Mouse (Mus musculus): ENCODE results near the gene Map1lc3b. TPM values are rescaled to one million over a fixed set of nuclear protein-coding genes. Genes with fewer than 3 reads are reported as not detected.

Map1lc3b gene
- polyA plus RNA-seq, 1 experiment = 195 TPM

DNA sequence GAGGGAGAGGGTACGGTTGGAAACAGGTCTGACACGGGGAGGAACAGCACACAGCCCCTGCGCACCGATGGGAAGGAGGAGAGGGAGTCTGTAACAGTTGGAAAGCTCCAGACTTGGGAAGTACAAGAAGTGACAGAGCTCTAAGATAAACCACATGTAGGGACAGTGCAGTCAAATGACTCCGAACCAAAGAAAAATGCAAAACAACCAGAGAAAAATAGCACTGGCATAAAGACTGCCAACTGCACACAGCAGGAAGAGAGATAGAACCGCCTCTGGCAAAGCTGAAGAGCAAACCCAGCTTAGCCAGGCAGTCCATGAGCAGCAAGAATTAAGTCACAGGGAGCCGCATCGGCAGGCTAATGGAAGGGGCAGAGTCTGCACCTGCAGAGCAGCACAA is 32.9 kb downstream of the Map1lc3b start:
- TF ChIP-seq POLR2A (IDR thresholded peaks at IDR 0.05; ENCODE audit: borderline replicate concordance, low read depth, low read length) (no peak), CTCF (IDR thresholded peaks at IDR 0.05; ENCODE audit: low read depth, low read length) (no peak)
- no peak overlapping the region for H3K4me3 ChIP-seq (ENCODE audit: insufficient read depth, low read length)
- H3K27ac ChIP-seq (ENCODE audit: insufficient read depth, low read depth, low read length) = no peak overlapping the region
- peaks cover 46% of the 10 kb centered on the region for H3K4me1 ChIP-seq (ENCODE audit: control insufficient read depth, insufficient read depth, low read length)

DNA sequence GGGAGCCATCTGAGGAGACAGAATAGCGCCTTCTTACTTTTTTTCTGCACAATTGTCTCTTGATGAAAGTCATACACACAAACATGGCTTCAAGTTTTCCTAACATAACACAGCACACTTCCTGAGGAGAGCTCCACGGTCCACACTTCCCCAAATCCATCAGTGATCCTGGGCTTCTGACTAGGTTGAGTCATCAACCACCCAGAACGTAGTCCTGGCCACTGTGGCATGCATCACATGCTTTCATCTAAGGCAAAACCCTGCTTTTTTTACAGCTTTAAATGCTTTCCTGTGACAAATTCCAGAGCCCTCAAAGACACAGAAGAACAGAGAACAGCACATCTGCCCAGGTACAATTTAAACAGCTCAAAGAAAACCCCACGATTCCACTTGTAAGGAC is 38.5 kb downstream of the Map1lc3b start:
- Histone ChIP-seq H3K4me1 (ENCODE audit: control insufficient read depth, insufficient read depth, low read length) (peaks cover 35% of the 10 kb centered on the region), H3K4me3 (ENCODE audit: insufficient read depth, low read length) (no peak overlapping the region), H3K27ac (ENCODE audit: insufficient read depth, low read depth, low read length) (peak overlapping the region; percentile 65)
- TF ChIP-seq CTCF (IDR thresholded peaks at IDR 0.05; ENCODE audit: low read depth, low read length) = no peak
- no peak for TF ChIP-seq POLR2A (IDR thresholded peaks at IDR 0.05; ENCODE audit: borderline replicate concordance, low read depth, low read length)

DNA sequence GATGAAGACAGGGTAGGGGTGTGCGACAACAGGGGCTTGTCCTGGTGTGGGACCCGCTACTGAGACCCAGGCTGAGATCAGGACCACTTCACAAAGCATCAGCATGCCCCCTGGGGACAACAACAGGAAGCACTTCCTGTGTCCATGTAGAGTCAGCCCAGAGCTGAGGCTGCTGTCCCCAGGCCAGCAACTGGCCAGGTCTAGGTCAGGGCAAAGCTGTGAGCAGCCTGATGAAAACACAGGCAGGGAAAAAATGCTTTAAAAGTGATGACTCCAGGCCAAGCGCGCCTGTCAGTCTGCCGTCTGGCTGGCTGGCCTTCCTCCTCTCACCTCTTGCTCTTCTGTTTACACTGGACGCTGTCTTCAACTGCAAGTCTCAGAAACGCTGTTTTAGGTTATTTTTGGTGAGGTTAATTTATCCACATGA is 41.5 kb downstream of the Map1lc3b start:
- no peak for TF ChIP-seq CTCF (IDR thresholded peaks at IDR 0.05; ENCODE audit: low read depth, low read length)
- no peak for TF ChIP-seq POLR2A (IDR thresholded peaks at IDR 0.05; ENCODE audit: borderline replicate concordance, low read depth, low read length)
- H3K27ac ChIP-seq (ENCODE audit: insufficient read depth, low read depth, low read length) = peak overlapping the region; percentile 67
- H3K4me1 ChIP-seq (ENCODE audit: control insufficient read depth, insufficient read depth, low read length) = peaks cover 59% of the 10 kb centered on the region
- H3K4me3 ChIP-seq (ENCODE audit: insufficient read depth, low read length) = no peak overlapping the region

DNA sequence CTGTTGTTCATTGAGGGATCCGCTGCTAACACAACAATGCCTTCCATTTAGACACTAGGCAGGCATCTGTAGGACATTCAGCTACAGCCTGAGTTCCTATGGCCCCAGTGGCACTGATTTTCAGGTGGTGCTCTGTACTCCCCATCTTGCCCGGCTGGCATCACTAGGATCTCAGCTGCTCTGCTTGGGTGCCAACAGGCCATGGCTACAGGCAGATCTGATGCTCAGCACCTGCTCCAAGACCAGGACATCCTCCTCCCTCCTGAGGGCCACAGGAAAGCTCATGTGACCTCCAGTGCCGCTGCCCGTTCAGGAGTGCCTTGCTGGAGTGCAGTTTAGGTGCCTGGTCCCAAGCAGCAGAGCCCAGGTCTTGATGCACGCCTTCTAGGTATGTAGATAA is 42.2 kb downstream of the Map1lc3b start:
- no peak for TF ChIP-seq POLR2A (IDR thresholded peaks at IDR 0.05; ENCODE audit: borderline replicate concordance, low read depth, low read length)
- TF ChIP-seq CTCF (IDR thresholded peaks at IDR 0.05; ENCODE audit: low read depth, low read length) = 0 out of 2 replicates have a peak, but pooled peaks have one; percentile 7
- H3K27ac ChIP-seq (ENCODE audit: insufficient read depth, low read depth, low read length) = peak overlapping the region; percentile 67
- no peak overlapping the region for H3K4me3 ChIP-seq (ENCODE audit: insufficient read depth, low read length)
- H3K4me1 ChIP-seq (ENCODE audit: control insufficient read depth, insufficient read depth, low read length) = peaks cover 63% of the 10 kb centered on the region

DNA sequence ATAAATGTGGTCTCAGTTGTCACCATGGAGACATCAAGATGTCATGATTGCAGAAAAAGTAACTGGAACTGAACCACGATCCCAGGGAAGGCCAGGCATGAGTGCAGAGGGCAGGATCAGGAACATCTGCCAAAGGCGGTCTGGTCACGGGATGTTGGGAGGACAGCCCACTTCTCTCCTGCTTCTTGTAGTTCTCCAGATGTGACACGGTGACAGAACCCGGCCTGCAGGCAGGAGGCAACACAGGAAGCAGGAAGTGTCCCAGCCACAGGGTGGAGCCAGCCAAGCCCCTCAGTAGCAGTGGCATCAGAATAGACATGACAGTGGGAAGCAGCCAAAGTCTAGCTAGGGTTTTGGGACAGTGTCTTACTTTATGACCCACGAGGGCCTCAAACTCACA is 45.4 kb downstream of the Map1lc3b start:
- peaks cover 79% of the 10 kb centered on the region for H3K4me1 ChIP-seq (ENCODE audit: control insufficient read depth, insufficient read depth, low read length)
- no peak overlapping the region for H3K4me3 ChIP-seq (ENCODE audit: insufficient read depth, low read length)
- peak overlapping the region; percentile 69 for H3K27ac ChIP-seq (ENCODE audit: insufficient read depth, low read depth, low read length)
- no peak for TF ChIP-seq CTCF (IDR thresholded peaks at IDR 0.05; ENCODE audit: low read depth, low read length)
- TF ChIP-seq POLR2A (IDR thresholded peaks at IDR 0.05; ENCODE audit: borderline replicate concordance, low read depth, low read length) = no peak

DNA sequence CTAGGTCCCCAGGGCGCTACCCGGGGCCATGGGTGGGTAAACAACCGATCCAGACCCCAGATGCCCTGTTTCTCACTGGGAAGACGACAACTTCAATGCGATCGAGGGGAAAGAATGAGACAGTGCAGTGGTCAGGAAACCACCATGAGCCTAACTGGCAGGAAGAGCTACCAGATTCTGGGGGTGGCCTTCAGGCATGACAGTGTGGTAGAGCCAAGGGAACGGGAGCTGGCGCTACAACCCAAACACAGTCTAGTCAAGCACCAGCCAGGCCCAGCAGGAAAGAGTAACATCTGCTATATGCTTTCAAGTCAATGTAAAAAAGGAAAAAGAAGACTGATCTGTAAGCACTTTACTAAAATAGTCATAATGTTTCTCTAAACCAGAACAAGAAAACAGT is 46.0 kb downstream of the Map1lc3b start:
- no peak overlapping the region for H3K4me3 ChIP-seq (ENCODE audit: insufficient read depth, low read length)
- H3K27ac ChIP-seq (ENCODE audit: insufficient read depth, low read depth, low read length) = peak overlapping the region; percentile 69
- H3K4me1 ChIP-seq (ENCODE audit: control insufficient read depth, insufficient read depth, low read length) = peaks cover 78% of the 10 kb centered on the region
- TF ChIP-seq CTCF (IDR thresholded peaks at IDR 0.05; ENCODE audit: low read depth, low read length) = no peak
- TF ChIP-seq POLR2A (IDR thresholded peaks at IDR 0.05; ENCODE audit: borderline replicate concordance, low read depth, low read length) = no peak

DNA sequence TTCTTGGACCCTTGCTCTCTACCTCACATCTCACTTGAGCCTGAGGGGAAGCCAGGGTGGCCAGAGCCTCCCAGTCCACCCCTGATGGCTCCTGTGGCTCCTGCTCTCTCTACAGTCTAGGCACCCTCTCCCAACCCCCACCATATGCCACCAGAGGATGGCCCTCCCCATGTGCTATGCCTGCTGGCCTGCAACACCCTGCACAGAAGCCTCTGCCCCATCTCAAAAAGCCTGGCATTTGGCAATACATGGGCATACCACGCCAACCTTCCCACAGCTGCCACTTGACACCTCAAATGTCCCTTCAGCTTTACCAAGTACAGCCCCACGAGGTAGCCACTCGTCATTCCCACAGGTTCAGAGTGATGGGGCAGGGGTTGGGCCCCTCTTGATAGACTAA is 52.6 kb downstream of the Map1lc3b start:
- Histone ChIP-seq H3K27ac (ENCODE audit: insufficient read depth, low read depth, low read length) (peak overlapping the region; percentile 76), H3K4me1 (ENCODE audit: control insufficient read depth, insufficient read depth, low read length) (peaks cover 70% of the 10 kb centered on the region), H3K4me3 (ENCODE audit: insufficient read depth, low read length) (no peak overlapping the region)
- no peak for TF ChIP-seq POLR2A (IDR thresholded peaks at IDR 0.05; ENCODE audit: borderline replicate concordance, low read depth, low read length)
- TF ChIP-seq CTCF (IDR thresholded peaks at IDR 0.05; ENCODE audit: low read depth, low read length) = no peak

DNA sequence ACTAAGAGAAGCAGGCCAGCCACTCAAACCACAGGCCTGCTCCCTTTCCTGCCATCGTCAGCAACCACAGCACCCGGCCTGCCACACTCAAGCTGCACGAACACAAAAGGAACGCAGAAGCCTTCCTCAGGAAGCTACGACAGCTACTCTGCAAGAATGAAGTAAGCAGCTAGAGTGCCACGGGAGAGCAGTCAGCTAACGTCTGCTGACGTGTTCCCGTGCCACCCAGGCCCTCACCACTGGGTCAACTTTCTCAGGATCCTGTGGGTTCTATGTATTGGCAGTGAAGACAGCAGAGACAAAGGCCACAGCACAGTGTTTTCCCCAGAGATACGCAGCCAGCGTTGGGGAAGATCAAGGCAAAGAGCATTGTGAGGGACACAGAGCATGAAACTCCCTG is 53.2 kb downstream of the Map1lc3b start:
- TF ChIP-seq POLR2A (IDR thresholded peaks at IDR 0.05; ENCODE audit: borderline replicate concordance, low read depth, low read length) (no peak), CTCF (IDR thresholded peaks at IDR 0.05; ENCODE audit: low read depth, low read length) (no peak)
- H3K4me3 ChIP-seq (ENCODE audit: insufficient read depth, low read length) = peak overlapping the region; percentile 0; the same call in 1 of the 2 replicates
- H3K27ac ChIP-seq (ENCODE audit: insufficient read depth, low read depth, low read length) = peak overlapping the region; percentile 76
- H3K4me1 ChIP-seq (ENCODE audit: control insufficient read depth, insufficient read depth, low read length) = peaks cover 70% of the 10 kb centered on the region

DNA sequence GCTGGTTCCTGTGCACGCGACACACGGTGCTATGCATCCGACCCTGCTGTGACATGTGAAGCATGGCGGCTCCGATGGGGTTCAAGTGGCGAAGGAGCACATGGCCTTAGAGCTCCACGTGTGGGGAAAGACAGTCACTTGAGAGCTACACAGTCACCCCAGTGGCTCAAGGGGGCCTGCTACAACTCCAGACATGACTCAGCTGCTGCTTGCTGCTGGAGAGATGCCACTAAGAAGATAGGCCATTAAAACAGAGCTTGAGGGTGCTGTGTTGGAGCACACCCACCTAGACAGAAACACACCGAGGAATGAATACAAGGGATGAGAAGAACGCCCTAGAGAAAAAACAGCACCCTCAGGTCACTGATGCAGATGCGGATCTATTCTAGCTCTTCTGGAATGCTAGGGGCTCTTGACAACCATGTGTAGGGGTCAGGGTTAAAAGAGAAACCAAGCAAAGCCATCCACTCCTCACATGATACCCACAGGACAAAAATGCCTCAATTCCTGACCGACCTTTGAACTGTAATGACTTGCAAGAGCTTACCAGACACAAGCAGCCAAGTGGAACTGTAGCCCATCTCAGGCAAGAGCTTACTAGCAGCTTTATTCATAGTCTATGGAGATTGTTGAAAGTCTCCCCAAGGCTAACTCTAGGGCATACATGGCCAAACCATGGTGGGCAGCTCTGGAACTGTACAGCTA is 57.5 kb downstream of the Map1lc3b start:
- TF ChIP-seq POLR2A (IDR thresholded peaks at IDR 0.05; ENCODE audit: borderline replicate concordance, low read depth, low read length) (no peak), CTCF (IDR thresholded peaks at IDR 0.05; ENCODE audit: low read depth, low read length) (no peak)
- Histone ChIP-seq H3K27ac (ENCODE audit: insufficient read depth, low read depth, low read length) (no peak overlapping the region), H3K4me1 (ENCODE audit: control insufficient read depth, insufficient read depth, low read length) (peaks cover 63% of the 10 kb centered on the region), H3K4me3 (ENCODE audit: insufficient read depth, low read length) (no peak overlapping the region)

Other genes with a start within 250 kb of the Map1lc3b start
- gene 1700018B08Rik, start 46.0 kb upstream of the Map1lc3b start, polyA plus RNA-seq (2012; ENCODE audit: insufficient read depth, insufficient read length, missing spikeins) = not detected in 2 replicates
- 10.0 and 10.6 TPM in 2 replicates for gene Fbxo31, start 11.6 kb upstream of the Map1lc3b start, polyA plus RNA-seq (2012; ENCODE audit: insufficient read depth, insufficient read length, missing spikeins)
- 5.1 and 8.2 TPM in 2 replicates for gene Zcchc14, start 62.5 kb downstream of the Map1lc3b start, polyA plus RNA-seq (2012; ENCODE audit: insufficient read depth, insufficient read length, missing spikeins)
- gene Jph3, start 139.3 kb downstream of the Map1lc3b start, polyA plus RNA-seq (2012; ENCODE audit: insufficient read depth, insufficient read length, missing spikeins) = not detected in 2 replicates
- gene Klhdc4, start 239.2 kb downstream of the Map1lc3b start, polyA plus RNA-seq (2012; ENCODE audit: insufficient read depth, insufficient read length, missing spikeins) = 19.9 and 20.8 TPM in 2 replicates